Mouse (Mus musculus): ENCODE data around the gene Stt3b.

Gene Stt3b

GRCm38 (mm10) chr9:115271556-115271955 is 38.7 kb downstream of the Stt3b start:
- DNase-seq (ENCODE audit: extremely low spot score, low spot score) = no peak

GRCm38 (mm10) chr9:115261896-115262295 is 48.3 kb downstream of the Stt3b start:
- no peak for DNase-seq (ENCODE audit: extremely low spot score, low spot score)

- no peak for DNase-seq (ENCODE audit: extremely low spot score, low spot score)
Observed at GRCm38 (mm10) chr9:115261456-115261855, 48.8 kb downstream of the Stt3b start.

- DNase-seq (ENCODE audit: extremely low spot score, low spot score) = no peak
Observed at GRCm38 (mm10) chr9:115260464-115260863, 49.8 kb downstream of the Stt3b start.

- DNase-seq (ENCODE audit: extremely low spot score, low spot score) = no peak
Observed at GRCm38 (mm10) chr9:115259866-115260265, 50.4 kb downstream of the Stt3b start.

GRCm38 (mm10) chr9:115257733-115258286 is 52.4 kb downstream of the Stt3b start:
- no peak for DNase-seq (ENCODE audit: extremely low spot score, low spot score)

- no peak for DNase-seq (ENCODE audit: extremely low spot score, low spot score)
Observed at GRCm38 (mm10) chr9:115249145-115249544, 61.1 kb downstream of the Stt3b start.

GRCm38 (mm10) chr9:115245092-115245491 is 65.1 kb downstream of the Stt3b start:
- DNase-seq (ENCODE audit: extremely low spot score, low spot score) = no peak

GRCm38 (mm10) chr9:115243630-115244029 is 66.6 kb downstream of the Stt3b start:
- DNase-seq (ENCODE audit: extremely low spot score, low spot score) = no peak

- DNase-seq (ENCODE audit: extremely low spot score, low spot score) = no peak
Observed at GRCm38 (mm10) chr9:115239861-115240260, 70.4 kb downstream of the Stt3b start.

- DNase-seq (ENCODE audit: extremely low spot score, low spot score) = no peak
Observed at GRCm38 (mm10) chr9:115237943-115238342, 72.3 kb downstream of the Stt3b start.

- DNase-seq (ENCODE audit: extremely low spot score, low spot score) = no peak
Observed at GRCm38 (mm10) chr9:115236352-115236841, 73.8 kb downstream of the Stt3b start.

- no peak for DNase-seq (ENCODE audit: extremely low spot score, low spot score)
Observed at GRCm38 (mm10) chr9:115234561-115234960, 75.7 kb downstream of the Stt3b start.

GRCm38 (mm10) chr9:115233721-115234120 is 76.5 kb downstream of the Stt3b start:
- no peak for DNase-seq (ENCODE audit: extremely low spot score, low spot score)

GRCm38 (mm10) chr9:115231476-115231875 is 78.7 kb downstream of the Stt3b start:
- DNase-seq (ENCODE audit: extremely low spot score, low spot score) = no peak

GRCm38 (mm10) chr9:115230141-115230540 is 80.1 kb downstream of the Stt3b start:
- DNase-seq (ENCODE audit: extremely low spot score, low spot score) = no peak

- no peak for DNase-seq (ENCODE audit: extremely low spot score, low spot score)
Observed at GRCm38 (mm10) chr9:115229676-115230075, 80.5 kb downstream of the Stt3b start.

GRCm38 (mm10) chr9:115229145-115229544 is 81.1 kb downstream of the Stt3b start:
- no peak for DNase-seq (ENCODE audit: extremely low spot score, low spot score)

- no peak for DNase-seq (ENCODE audit: extremely low spot score, low spot score)
Observed at GRCm38 (mm10) chr9:115224744-115225354, 85.4 kb downstream of the Stt3b start.

- DNase-seq (ENCODE audit: extremely low spot score, low spot score) = no peak
Observed at GRCm38 (mm10) chr9:115221265-115221664, 89.0 kb downstream of the Stt3b start.

GRCm38 (mm10) chr9:115220466-115220865 is 89.8 kb downstream of the Stt3b start:
- no peak for DNase-seq (ENCODE audit: extremely low spot score, low spot score)

GRCm38 (mm10) chr9:115217984-115218383 is 92.2 kb downstream of the Stt3b start:
- no peak for DNase-seq (ENCODE audit: extremely low spot score, low spot score)

Measured in neural tube, embryonic 10.5 days (tissue).